Mouse (Mus musculus) adipocyte (in vitro differentiated cells): Measurements from ENCODE around the gene Pmpca.

Experiments used
- DNase-seq: peaks from one replicate; pipeline ENCODE4 v3.0.0-alpha.2; 2016; ENCODE audit warnings: low spot score

The Pmpca gene

GRCm38 (mm10) chr2:26429851-26430250 is 40.7 kb downstream of the Pmpca start:
- no peak for DNase-seq

- DNase-seq: peak; percentile 54
Observed at GRCm38 (mm10) chr2:26434791-26435572, 45.8 kb downstream of the Pmpca start.

- no peak for DNase-seq
Observed at GRCm38 (mm10) chr2:26437221-26437620, 48.1 kb downstream of the Pmpca start.

- DNase-seq: no peak
Observed at GRCm38 (mm10) chr2:26438373-26438772, 49.2 kb downstream of the Pmpca start.

GRCm38 (mm10) chr2:26439671-26440070 is 50.5 kb downstream of the Pmpca start:
- DNase-seq: no peak

GRCm38 (mm10) chr2:26441261-26441660 is 52.1 kb downstream of the Pmpca start:
- no peak for DNase-seq

DNA sequence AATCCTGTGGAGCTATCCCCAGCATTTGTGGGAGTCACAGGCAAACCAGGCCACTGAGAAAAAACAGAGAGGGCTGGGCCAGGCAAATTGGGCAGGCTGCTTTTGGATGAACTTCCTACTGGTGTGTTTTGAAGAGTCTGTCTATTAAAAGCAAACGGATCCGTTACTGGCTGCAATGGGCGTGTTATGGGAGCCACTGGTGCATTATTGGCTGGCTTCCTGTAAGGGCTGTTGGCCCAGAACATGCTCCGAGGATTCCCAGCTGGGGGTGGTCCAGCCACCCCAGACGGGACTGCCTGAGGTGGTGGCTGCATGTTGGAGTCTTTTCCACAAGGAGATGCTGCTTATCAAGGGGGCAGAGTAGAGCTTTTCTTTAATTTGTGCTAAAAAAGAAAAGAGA is 52.5 kb downstream of the Pmpca start:
- DNase-seq: peak; percentile 32

GRCm38 (mm10) chr2:26442843-26443242 is 53.7 kb downstream of the Pmpca start:
- DNase-seq: no peak

DNA sequence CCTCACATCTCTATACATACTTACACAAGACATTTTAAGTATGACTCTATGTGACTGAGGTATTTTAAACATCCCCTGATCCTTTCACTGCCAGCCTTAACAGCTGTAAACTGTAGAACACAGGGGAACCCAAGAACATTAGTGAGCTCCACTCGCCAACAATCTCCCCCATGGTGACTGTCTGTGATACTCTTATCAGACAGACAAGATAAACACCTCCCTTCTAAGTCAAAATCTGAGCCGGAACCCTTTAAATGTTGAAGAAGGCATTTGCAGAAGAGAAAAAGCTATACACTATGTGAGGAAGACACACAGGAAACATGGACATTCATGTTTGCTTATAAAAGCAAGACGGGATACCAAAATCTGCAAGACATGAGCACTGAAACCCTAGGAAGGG is 54.7 kb downstream of the Pmpca start:
- no peak for DNase-seq

GRCm38 (mm10) chr2:26444368-26444767 is 55.2 kb downstream of the Pmpca start:
- peak; percentile 50 for DNase-seq

GRCm38 (mm10) chr2:26444946-26445665 is 56.0 kb downstream of the Pmpca start, which contains the start of gene Sec16a:
Gene Sec16a (minus strand): TSS chr2:26445216.
- DNase-seq: peak; percentile 100

DNA sequence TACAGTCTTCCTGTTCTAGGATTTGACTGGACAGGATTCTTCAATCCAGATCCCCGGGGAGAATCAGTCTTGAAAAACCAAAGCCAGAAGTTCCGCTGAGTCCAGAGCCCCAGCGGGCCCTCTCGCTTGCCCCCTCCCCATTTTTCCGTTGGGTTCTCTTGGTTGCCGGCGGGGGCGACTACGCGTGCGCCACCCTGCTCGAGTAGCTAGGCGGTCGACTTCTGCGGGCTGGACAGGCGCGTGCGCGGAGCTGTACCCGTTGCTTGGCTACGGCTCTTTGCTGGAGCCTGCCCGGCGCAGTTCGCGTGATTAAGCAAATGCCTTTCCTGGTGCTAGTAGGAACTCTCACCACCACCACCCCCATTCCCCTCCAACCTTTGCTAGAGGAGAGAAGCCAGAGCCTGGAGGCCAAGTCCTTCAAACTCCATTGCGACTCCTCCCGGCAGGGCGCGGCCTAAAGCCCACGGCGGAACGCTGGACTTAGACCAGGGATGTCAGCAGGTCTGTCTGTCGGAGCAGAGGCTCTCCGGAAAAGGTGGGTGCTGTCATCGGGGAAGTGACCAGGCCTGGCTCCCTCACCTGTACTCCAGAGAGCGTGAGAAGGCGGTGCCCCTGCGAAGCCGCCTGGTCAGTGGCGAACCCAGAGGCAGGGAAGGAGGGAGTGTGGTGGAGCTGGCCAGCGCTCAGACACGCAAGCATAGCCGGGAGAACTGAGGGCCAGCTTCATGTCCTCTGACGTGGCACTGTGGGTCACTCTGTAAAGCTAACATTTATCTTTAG is 56.7 kb downstream of the Pmpca start:
- DNase-seq: peak; percentile 92

DNA sequence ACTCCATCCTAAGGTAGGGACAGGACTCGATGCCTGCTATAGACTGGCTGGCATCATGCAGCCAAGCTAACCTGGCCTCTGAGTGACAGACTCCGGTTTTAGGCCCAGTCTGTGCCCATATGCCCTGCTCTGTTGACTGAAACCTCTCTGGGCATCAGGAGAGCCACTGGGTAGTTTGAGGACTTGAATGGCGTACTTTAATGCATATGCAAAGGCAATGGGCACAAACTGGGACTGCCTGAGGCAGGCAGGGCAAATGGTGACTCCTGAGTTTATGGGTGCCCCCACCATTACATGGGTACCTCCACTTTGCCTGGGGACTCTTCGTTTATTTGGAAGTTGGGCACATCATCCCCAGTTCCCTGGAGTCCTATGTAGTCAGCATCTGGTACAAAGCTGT is 57.5 kb downstream of the Pmpca start:
- no peak for DNase-seq
